Mouse (Mus musculus): Measurements from ENCODE around the gene Ube2q1.
A peak's percentile ranks its signal among the peaks of the same experiment; 100 is the strongest.

- no peak for TF ChIP-seq CTCF (IDR thresholded peaks at IDR 0.05; ENCODE audit: extremely low read depth, insufficient read depth, low read length)
- TF ChIP-seq POLR2A (IDR thresholded peaks at IDR 0.05; ENCODE audit: extremely low read depth, insufficient read depth, low read length) = peak; percentile 31; the same call in 1 of the 2 replicates
Observed at GRCm38 (mm10) chr3:89772968-89773709, at the start of gene Ube2q1.

All from cortical plate, adult 2 months (tissue).